Mouse (Mus musculus) liver, embryonic 12.5 days (tissue): ENCODE data around the gene Josd2. TPM values are rescaled to one million over a fixed set of nuclear protein-coding genes. Genes with fewer than 3 reads are reported as not detected.

ENCODE experiments used
- ATAC-seq: fragments of 200-750 bp; cut with Nextera tagmentation; 2 replicates; pipeline ENCODE4 v1.8.0; 2017; ENCODE audit warnings: moderate number of reproducible peaks, mild to moderate bottlenecking, moderate library complexity
- H3K27ac ChIP-seq: fragments of 300-500 bp; sonication (generic); 2 replicates; pipeline ENCODE4 v1.5.1; 2016; ENCODE audit warnings: mild to moderate bottlenecking
- H3K27me3 ChIP-seq: fragments of 300-500 bp; sonication (generic); replicated peaks from 2 replicates; pipeline ENCODE4 v1.6.1; 2016; ENCODE audit warnings: mild to moderate bottlenecking, moderate library complexity
- H3K36me3 ChIP-seq: fragments of 300-500 bp; sonication (generic); 2 replicates; pipeline ENCODE4 v1.6.1; 2016; ENCODE audit warnings: mild to moderate bottlenecking, moderate library complexity
- H3K4me1 ChIP-seq: fragments of 300-500 bp; sonication (generic); 2 replicates; pipeline ENCODE4 v1.6.1; 2016
- H3K4me2 ChIP-seq: fragments of 300-500 bp; sonication (generic); 2 replicates; pipeline ENCODE4 v1.6.1; 2016; ENCODE audit warnings: mild to moderate bottlenecking, moderate library complexity
- H3K4me3 ChIP-seq: fragments of 300-500 bp; sonication (generic); 2 replicates; pipeline ENCODE4 v1.5.1; 2016; ENCODE audit warnings: mild to moderate bottlenecking, moderate library complexity
- H3K9ac ChIP-seq: fragments of 300-500 bp; sonication (generic); 2 replicates; pipeline ENCODE4 v1.6.1; 2016; ENCODE audit warnings: mild to moderate bottlenecking, moderate library complexity
- H3K9me3 ChIP-seq: fragments of 300-500 bp; sonication (generic); replicated peaks from 2 replicates; pipeline ENCODE4 v1.6.1; 2016; ENCODE audit warnings: mild to moderate bottlenecking, moderate library complexity
- WGBS: fragments of 180-500 bp; shearing (Covaris S2); methylation state at CpG from one replicate; pipeline ENCODE4 v1.1.7; 2016; ENCODE audit not compliant: insufficient replicate concordance; 5-methylcytosine and 5-hydroxymethylcytosine counted together
- polyA plus RNA-seq: library from polyadenylated mRNA; unstranded; fragments of >200 nt; fragmentation: Nextera tagmentation; extraction: Ambion mirVana; gene quantifications from 2 replicates; pipeline ENCODE4 v1.2.1, GENCODE M21; 2016

Gene Josd2
- polyA plus RNA-seq, 1 experiment from 2014 or later, result 189 TPM

- H3K9me3 ChIP-seq, result no peaks in the 10 kb centered on the region
- WGBS, result under 1% methylated on average over 58 of the region's 58 CpGs
- peaks cover 28% of the 10 kb centered on the region for H3K27me3 ChIP-seq
- H3K4me3 ChIP-seq, result peak within 1 kb of the TSS; percentile 74
- peaks cover 34% of the 10 kb centered on the region for H3K4me1 ChIP-seq
- peak; percentile 94 for ATAC-seq
- peaks cover 36% of the 10 kb centered on the region for H3K36me3 ChIP-seq
- peak within 1 kb of the TSS; percentile 82 for H3K9ac ChIP-seq
- peak within 1 kb of the TSS; percentile 94 for H3K27ac ChIP-seq
- peak within 1 kb of the TSS; percentile 91 for H3K4me2 ChIP-seq
Observed at GRCm38 (mm10) chr7:44495992-44496770, 28.4 kb downstream of the Josd2 start, which contains the start of the genes Emc10 and Fam71e1. Gene Emc10, minus strand, starts transcription at chr7:44496529. Gene Fam71e1, plus strand, starts transcription at chr7:44496581.

DNA sequence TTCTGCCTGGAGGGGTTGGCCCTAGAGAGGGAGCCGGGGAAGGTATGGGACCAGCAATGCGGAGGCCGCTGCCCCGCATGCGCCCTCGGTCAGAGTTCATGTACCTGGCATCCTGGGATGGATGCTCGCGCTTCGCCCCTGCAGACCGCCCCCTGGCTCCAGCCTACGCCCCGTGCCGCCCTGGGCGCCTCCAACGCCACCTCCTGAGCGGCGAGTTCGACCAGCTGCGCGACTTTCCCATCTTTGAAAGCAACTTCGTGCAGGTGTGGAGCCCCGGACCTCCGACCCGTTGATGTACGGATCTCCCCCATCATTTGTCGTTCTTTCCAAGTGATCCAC is 29.0 kb downstream of the Josd2 start:
- Histone ChIP-seq H3K36me3 (peaks cover 31% of the 10 kb centered on the region), H3K9me3 (no peaks in the 10 kb centered on the region), H3K4me1 (peaks cover 39% of the 10 kb centered on the region), H3K27ac (peak overlapping the region; percentile 94), H3K4me2 (peak overlapping the region; percentile 91), H3K27me3 (peaks cover 33% of the 10 kb centered on the region), H3K4me3 (peak overlapping the region; percentile 74), H3K9ac (peak overlapping the region; percentile 71)
- peak; percentile 71 for ATAC-seq
- under 1% methylated on average over 25 of the region's 26 CpGs for WGBS

DNA sequence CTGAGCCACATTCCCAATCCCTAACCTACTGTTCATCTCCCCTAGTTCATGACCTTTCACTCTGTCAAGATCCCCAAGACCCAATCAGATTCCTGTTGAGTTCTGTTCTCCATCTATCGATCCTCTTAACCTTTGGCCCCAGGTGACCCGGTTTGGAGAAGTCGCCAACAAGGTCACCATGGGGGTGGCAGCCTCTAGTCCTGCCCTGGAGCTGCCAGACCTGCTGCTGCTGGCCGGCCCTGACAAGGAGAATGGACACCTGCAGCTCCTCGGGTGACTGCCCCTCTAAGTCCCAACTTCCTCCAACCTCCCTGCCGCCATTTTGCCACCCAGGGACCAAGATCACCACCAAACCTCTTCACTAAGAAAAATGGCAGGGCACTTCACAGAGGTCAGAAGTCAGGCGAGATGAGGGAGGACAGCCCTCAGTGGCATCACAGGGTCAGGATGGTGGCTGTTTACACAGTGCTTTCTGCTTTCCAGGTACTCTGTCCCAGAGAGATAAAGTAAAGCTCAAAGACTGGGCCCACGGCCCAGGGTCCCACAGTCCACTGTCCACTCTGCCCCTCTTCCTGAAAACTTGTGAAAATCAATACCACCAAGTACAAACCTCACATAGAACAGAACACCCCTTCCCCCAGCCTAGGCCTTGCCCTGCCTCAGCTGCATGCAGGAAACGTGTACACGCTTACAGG is 29.7 kb downstream of the Josd2 start:
- Histone ChIP-seq H3K4me3 (peak overlapping the region; percentile 74), H3K9me3 (no peaks in the 10 kb centered on the region), H3K27me3 (peaks cover 33% of the 10 kb centered on the region), H3K4me1 (peaks cover 39% of the 10 kb centered on the region), H3K27ac (peak overlapping the region; percentile 94), H3K9ac (peak overlapping the region; percentile 71), H3K4me2 (peak overlapping the region; percentile 91), H3K36me3 (peaks cover 23% of the 10 kb centered on the region)
- ATAC-seq, result no peak
- 75% methylated on average over 10 of the region's 10 CpGs for whole genome bisulfite sequencing

DNA sequence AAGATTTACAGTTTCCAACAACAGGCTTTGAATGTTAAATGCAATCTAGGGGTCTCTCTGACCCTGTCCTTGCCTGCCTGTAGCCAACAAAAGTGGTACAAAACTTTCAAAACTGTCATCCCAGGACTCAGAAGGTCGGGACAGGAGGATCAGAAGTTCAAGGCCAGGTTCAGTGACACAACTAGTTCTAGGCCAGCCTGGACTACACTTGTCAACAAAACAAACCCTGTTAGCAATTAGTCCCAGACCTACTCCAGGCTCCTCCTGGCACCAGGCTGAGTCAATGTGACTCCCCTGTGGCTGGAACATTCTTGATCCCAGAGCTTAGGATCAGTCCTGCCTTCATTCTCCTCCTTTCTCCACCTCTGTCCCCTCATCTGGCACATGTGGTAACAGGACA is 31.1 kb downstream of the Josd2 start:
- ATAC-seq, result no peak
- Histone ChIP-seq H3K4me3 (no peak overlapping the region), H3K36me3 (peaks cover 9% of the 10 kb centered on the region), H3K4me1 (peaks cover 39% of the 10 kb centered on the region), H3K9ac (no peak overlapping the region), H3K4me2 (no peak overlapping the region), H3K27ac (no peak overlapping the region), H3K27me3 (peaks cover 41% of the 10 kb centered on the region), H3K9me3 (no peaks in the 10 kb centered on the region)
- 61% methylated on average over 1 of the region's 1 CpGs for WGBS

- no peak overlapping the region for H3K27ac ChIP-seq
- H3K4me3 ChIP-seq, result no peak overlapping the region
- H3K4me1 ChIP-seq, result peaks cover 31% of the 10 kb centered on the region
- no peaks in the 10 kb centered on the region for H3K36me3 ChIP-seq
- peaks cover 3% of the 10 kb centered on the region; the same call in 1 of the 2 replicates for H3K9me3 ChIP-seq
- peaks cover 44% of the 10 kb centered on the region for H3K27me3 ChIP-seq
- 39% methylated on average over 20 of the region's 20 CpGs for WGBS
- H3K9ac ChIP-seq, result no peak overlapping the region
- H3K4me2 ChIP-seq, result no peak overlapping the region
- ATAC-seq, result no peak
Observed at GRCm38 (mm10) chr7:44500046-44500445, 32.3 kb downstream of the Josd2 start.

DNA sequence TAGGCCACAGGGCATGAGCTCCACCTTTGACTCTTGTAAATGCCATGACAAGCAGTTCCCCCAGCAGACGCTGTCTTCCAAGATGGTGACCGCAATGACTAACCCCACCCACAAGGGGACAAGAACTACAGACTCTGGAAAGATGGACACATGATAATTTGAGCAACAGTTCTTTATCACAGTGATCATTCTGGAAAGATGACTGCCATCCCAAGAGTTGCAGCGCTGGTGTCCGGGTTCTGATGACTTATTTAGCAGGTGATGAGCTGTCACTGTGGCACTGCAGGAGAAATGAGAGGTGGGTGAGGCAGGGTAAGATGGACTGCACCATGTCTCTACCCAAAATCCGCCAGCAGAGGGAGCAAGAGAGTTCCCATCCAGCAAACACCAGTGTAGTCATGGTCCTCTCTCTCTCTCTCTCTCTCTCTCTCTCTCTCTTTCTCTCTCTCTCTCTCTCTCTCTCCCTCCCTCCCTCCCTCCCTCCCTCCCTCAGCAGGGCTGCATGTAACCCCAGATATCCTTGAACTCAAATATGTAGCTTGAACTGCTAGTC is 33.9 kb downstream of the Josd2 start:
- Histone ChIP-seq H3K27me3 (peaks cover 52% of the 10 kb centered on the region), H3K9ac (no peak overlapping the region), H3K36me3 (no peaks in the 10 kb centered on the region), H3K27ac (no peak overlapping the region), H3K9me3 (peaks cover 3% of the 10 kb centered on the region; the same call in 1 of the 2 replicates), H3K4me1 (peaks cover 24% of the 10 kb centered on the region), H3K4me3 (no peak overlapping the region), H3K4me2 (no peak overlapping the region)
- ATAC-seq, result no peak
- WGBS, result 27% methylated on average over 5 of the region's 5 CpGs

- no peak overlapping the region for H3K4me3 ChIP-seq
- no peaks in the 10 kb centered on the region for H3K36me3 ChIP-seq
- H3K4me2 ChIP-seq, result no peak overlapping the region
- peaks cover 10% of the 10 kb centered on the region for H3K4me1 ChIP-seq
- peaks cover 5% of the 10 kb centered on the region; the same call in 1 of the 2 replicates for H3K9me3 ChIP-seq
- peak; percentile 24; the same call in 1 of the 2 replicates for ATAC-seq
- no peak overlapping the region for H3K27ac ChIP-seq
- peaks cover 72% of the 10 kb centered on the region for H3K27me3 ChIP-seq
- H3K9ac ChIP-seq, result no peak overlapping the region
Observed at GRCm38 (mm10) chr7:44507491-44507890, 39.7 kb downstream of the Josd2 start.

DNA sequence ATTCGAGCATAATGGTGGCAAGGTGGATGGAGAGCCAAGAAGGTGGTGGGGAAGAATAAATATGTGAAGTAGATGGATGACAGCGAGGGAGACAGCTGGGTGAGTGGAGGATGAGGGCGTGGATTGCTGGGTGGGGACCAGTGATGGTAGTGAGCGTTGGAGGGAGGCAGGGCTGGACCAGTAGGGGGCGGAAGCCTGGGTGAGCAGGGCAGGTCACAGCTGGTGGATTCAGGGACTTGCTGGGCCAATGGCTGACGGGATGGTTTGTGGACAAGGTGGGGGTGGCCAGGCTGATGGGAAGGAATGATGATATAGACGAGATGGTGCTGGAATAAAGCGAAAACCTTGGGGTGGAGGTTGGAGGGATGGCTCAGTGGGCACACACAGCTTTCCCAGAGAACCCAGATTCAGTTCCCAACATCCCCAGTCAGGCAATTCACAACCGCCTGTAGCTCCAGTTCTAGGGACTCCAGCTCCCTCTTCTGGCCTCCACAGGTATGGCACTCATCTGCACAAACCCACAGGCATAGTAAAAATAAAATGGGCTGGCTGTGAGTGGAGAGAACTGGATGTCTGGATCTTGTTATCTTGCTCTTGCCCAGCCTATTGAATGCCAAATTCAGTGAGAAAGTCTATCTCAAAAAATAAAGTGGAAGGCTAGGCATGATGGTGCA is 51.6 kb downstream of the Josd2 start:
- 52% methylated on average over 9 of the region's 9 CpGs for WGBS
- H3K4me3 ChIP-seq, result no peak overlapping the region
- no peak for ATAC-seq
- H3K4me1 ChIP-seq, result 0 out of 2 replicates have a peak, but pooled peaks cover 3% of the 10 kb centered on the region
- no peak overlapping the region for H3K9ac ChIP-seq
- peaks cover 80% of the 10 kb centered on the region for H3K27me3 ChIP-seq
- no peaks in the 10 kb centered on the region for H3K9me3 ChIP-seq
- no peaks in the 10 kb centered on the region for H3K36me3 ChIP-seq
- no peak overlapping the region for H3K4me2 ChIP-seq
- H3K27ac ChIP-seq, result no peak overlapping the region

GRCm38 (mm10) chr7:44520990-44521389 is 53.2 kb downstream of the Josd2 start:
- Histone ChIP-seq H3K9ac (no peak overlapping the region), H3K9me3 (no peaks in the 10 kb centered on the region), H3K27ac (no peak overlapping the region), H3K4me2 (no peak overlapping the region), H3K27me3 (peaks cover 81% of the 10 kb centered on the region), H3K4me1 (0 out of 2 replicates have a peak, but pooled peaks cover 3% of the 10 kb centered on the region), H3K4me3 (no peak overlapping the region), H3K36me3 (no peaks in the 10 kb centered on the region)
- ATAC-seq, result no peak
- 53% methylated on average over 3 of the region's 3 CpGs for WGBS
